Mouse (Mus musculus) stomach, postnatal 0 days (tissue): ENCODE data around the gene Cd96.

Experiments
- CTCF ChIP-seq: IDR thresholded peaks from 2 replicates; pipeline ENCODE4 v1.5.1; 2016; ENCODE audit warnings: antibody characterized with exemption, low read depth, mild to moderate bottlenecking, moderate library complexity
- EP300 ChIP-seq: optimal IDR thresholded peaks from 2 replicates; pipeline ENCODE3; 2016; ENCODE audit warnings: antibody characterized with exemption

DNA sequence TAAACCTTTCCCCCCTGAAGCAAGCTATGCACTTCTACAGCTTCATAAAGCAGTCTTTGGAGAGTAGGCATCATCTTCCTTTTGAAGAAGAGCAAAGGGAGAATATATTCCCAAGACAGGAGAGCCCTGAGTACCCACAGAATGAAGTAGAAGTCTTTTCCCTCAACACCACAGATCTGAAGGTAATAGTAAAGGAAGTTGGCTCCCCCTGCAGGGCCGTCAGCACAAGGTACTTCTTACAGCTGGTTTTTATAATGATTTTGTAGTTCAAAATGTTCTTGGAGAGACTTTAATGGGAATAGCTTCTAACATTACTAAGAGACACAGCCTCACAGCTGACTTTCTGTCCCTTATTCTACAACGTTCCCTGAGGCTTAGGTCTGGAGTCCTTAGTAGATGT lies 19.8 kb downstream of the Cd96 start:
- TF ChIP-seq CTCF (peak; percentile 62), EP300 (no peak)
